Mouse (Mus musculus) embryonic facial prominence, embryonic 15.5 days (tissue): ENCODE results near the gene Zfp663. TPM values are rescaled to one million over a fixed set of nuclear protein-coding genes. Genes with fewer than 3 reads are reported as not detected.

ENCODE experiments used
- ATAC-seq: fragments of 200-750 bp; cut with Nextera tagmentation; 2 replicates; pipeline ENCODE4 v1.8.0; 2017; ENCODE audit warnings: low read depth, moderate TSS enrichment; ENCODE audit not compliant: insufficient number of reproducible peaks, low FRiP score, low TSS enrichment
- H3K27ac ChIP-seq: fragments of 300-500 bp; sonication (generic); replicated peaks from 2 replicates; pipeline ENCODE4 v1.5.1; 2015; ENCODE audit warnings: mild to moderate bottlenecking, inconsistent platforms
- H3K27me3 ChIP-seq: fragments of 300-500 bp; sonication (generic); 2 replicates; pipeline ENCODE4 v1.6.1; 2015; ENCODE audit warnings: inconsistent platforms
- H3K36me3 ChIP-seq: fragments of 300-500 bp; sonication (generic); 2 replicates; pipeline ENCODE4 v1.6.1; 2015; ENCODE audit warnings: mild to moderate bottlenecking, inconsistent platforms
- H3K4me1 ChIP-seq: fragments of 300-500 bp; sonication (generic); 2 replicates; pipeline ENCODE4 v1.6.1; 2015; ENCODE audit warnings: inconsistent platforms
- H3K4me2 ChIP-seq: fragments of 300-500 bp; sonication (generic); replicated peaks from 2 replicates; pipeline ENCODE4 v1.6.1; 2015; ENCODE audit warnings: mild to moderate bottlenecking, inconsistent platforms
- H3K4me3 ChIP-seq: fragments of 300-500 bp; sonication (generic); replicated peaks from 2 replicates; pipeline ENCODE4 v1.5.1; 2015; ENCODE audit warnings: mild to moderate bottlenecking, inconsistent platforms
- H3K9ac ChIP-seq: fragments of 300-500 bp; sonication (generic); 2 replicates; pipeline ENCODE4 v1.6.1; 2015; ENCODE audit warnings: inconsistent platforms
- H3K9me3 ChIP-seq: fragments of 300-500 bp; sonication (generic); replicated peaks from 2 replicates; pipeline ENCODE4 v1.6.1; 2016; ENCODE audit warnings: inconsistent platforms
- WGBS: fragments of 180-500 bp; shearing (Covaris S2); methylation state at CpG from one replicate; pipeline ENCODE4 v1.1.7; 2015; 5-methylcytosine and 5-hydroxymethylcytosine counted together
- polyA plus RNA-seq: library from polyadenylated mRNA; unstranded; fragments of >200 nt; fragmentation: Nextera tagmentation; extraction: Ambion mirVana; gene quantifications from 2 replicates; pipeline ENCODE4 v1.2.1, GENCODE M21; 2015

Gene Zfp663
- polyA plus RNA-seq, 1 experiment from 2014 or later = 0.27 TPM

DNA sequence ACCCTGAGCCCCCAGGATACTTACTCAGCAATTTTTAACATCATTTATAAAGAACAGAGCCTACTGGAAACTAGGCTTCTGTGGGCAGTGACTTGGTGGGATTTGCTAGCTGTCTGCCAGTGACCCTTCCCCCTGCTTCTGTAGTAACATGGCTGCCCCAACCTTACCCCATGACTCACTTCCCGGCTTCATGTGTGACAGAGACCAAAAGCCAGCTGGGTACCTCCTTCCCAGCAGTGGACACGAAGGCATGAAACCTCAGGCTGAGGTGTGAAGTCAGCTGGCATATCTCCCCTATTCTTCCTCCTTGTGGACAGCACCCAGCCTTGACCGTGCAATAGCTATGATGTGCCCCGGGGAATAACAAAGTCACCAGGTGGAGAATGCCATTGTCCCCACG lies 39.8 kb downstream of the Zfp663 start:
- Histone ChIP-seq H3K27ac (no peak overlapping the region), H3K36me3 (no peaks in the 10 kb centered on the region), H3K4me1 (peaks cover 27% of the 10 kb centered on the region), H3K27me3 (no peaks in the 10 kb centered on the region), H3K9me3 (no peaks in the 10 kb centered on the region), H3K9ac (no peak overlapping the region), H3K4me3 (no peak overlapping the region), H3K4me2 (no peak overlapping the region)
- ATAC-seq = no peak
- WGBS = 73% methylated on average over 5 of the region's 5 CpGs

DNA sequence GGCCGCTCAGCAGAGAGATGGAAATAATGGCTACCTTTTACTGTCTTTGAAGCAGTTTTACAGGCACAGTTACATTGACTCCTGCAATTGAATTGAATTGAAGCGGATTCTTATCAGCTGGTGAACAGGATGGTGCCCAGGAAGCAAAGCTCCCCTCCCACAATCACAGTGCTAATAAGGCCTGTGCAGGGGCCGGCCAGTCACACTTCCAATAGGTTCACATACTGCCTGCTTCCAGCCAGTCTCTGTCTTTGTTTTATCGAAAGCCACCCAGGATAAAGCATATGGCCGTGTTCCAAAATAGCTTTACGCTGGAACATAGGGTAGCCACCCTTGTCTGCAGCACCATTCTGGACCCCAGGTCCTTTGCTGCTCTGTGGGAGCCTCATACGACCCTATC lies 41.1 kb downstream of the Zfp663 start:
- H3K36me3 ChIP-seq = no peaks in the 10 kb centered on the region
- H3K4me1 ChIP-seq = peaks cover 34% of the 10 kb centered on the region
- 54% methylated on average over 7 of the region's 7 CpGs for WGBS
- H3K9ac ChIP-seq = no peak overlapping the region
- no peak overlapping the region for H3K27ac ChIP-seq
- H3K4me3 ChIP-seq = 0 out of 2 replicates have a peak overlapping the region, but pooled peaks have one; percentile 74
- no peaks in the 10 kb centered on the region for H3K9me3 ChIP-seq
- ATAC-seq = no peak
- no peaks in the 10 kb centered on the region for H3K27me3 ChIP-seq
- peak overlapping the region; percentile 90 for H3K4me2 ChIP-seq

DNA sequence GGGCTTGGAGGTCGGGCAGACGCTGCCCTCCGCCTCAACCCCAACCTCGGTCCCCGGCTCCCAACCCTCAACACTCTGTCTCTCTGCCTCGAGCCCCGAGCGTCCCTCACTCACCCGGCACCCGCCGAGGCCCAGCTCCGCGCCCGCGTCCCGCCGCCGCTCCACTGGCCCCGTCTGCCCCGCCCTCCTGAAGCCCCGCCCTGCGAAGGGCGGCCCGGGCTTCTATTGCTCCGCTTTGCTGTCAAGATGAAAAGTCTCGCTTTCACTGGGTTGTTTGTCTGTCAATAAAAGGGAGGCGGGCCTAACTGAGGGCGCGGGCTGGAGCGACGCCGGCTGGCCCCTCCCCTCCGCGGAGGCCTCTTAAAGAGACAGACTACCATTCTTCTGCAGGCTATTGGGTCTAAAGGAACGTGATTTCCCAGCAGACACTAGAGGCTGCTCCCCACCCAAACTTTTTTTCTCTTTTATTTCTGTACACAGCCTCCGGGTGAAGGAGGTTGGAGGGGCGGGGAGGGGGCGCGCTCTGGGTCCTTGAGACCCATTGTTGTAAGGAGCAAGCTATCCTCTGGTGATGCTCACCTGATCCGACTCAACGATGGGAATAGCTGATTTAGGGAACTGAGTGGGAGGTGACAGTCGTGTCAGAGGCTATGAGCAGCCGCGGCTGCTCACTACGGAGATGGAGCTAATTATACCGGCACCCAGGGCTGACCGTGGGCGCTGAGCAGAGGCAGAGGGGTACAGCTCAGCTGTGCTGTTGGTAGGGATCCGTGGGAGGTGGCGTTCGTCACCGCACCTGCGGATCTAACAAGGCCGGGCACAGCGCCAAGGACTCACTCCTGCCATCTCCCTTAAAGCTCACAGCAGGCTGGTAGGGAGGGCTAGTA lies 42.0 kb downstream of the Zfp663 start, which contains the start of gene Elmo2:
Gene Elmo2 (minus strand): TSS at position 176 of the 887 bp plus-strand sequence.
- H3K4me3 ChIP-seq = peak within 1 kb of the TSS; percentile 74
- under 1% methylated on average over 54 of the region's 55 CpGs for WGBS
- peak; percentile 97 for ATAC-seq

DNA sequence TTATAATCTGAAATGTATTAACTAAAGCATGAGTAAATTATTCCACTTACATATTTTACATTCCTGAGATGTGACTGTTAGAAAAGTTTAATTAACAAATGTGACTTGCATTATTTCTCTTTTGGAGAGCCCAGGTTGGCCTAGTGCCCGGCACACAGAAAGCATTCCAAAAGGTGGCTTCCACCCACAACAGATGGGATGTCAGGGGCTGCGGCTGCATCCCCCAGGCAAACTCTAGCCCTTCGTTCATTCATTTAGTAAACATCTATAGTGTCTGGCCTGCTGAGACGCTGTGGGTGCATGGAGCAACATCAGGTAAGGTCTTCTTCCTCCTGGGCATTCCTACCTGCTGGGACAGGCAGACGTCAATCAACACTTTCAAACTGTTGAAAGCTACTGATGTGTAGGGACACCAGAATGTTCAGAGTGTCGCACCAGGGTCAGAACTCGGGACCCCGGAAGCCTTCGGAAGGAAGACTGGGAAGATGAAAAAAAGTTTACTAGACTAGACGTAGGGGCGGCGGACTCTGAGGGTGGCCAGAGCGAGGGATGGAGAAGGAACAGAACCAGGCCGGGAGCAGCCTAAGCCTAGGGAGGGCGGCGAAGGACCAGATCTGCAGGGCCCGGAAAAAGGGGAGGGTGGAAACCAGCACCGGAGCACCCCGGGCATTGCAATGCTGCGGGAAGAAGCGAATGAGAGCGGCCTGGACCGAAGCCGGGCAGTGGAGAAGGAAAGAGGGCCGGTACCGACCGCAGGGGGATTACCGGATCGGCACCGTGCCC lies 42.8 kb downstream of the Zfp663 start:
- no peaks in the 10 kb centered on the region for H3K9me3 ChIP-seq
- H3K27me3 ChIP-seq = no peaks in the 10 kb centered on the region
- H3K36me3 ChIP-seq = no peaks in the 10 kb centered on the region
- H3K4me2 ChIP-seq = peak overlapping the region; percentile 90
- peak overlapping the region; percentile 74 for H3K4me3 ChIP-seq
- H3K4me1 ChIP-seq = peaks cover 50% of the 10 kb centered on the region
- peak overlapping the region; percentile 69 for H3K9ac ChIP-seq
- peak; percentile 9 for ATAC-seq
- H3K27ac ChIP-seq = peak overlapping the region; percentile 86
- under 1% methylated on average over 30 of the region's 30 CpGs for WGBS

More for the DNA sequence above, 42.0 kb downstream of the Zfp663 start, which contains the start of gene Elmo2:
- H3K36me3 ChIP-seq = no peaks in the 10 kb centered on the region
- H3K27me3 ChIP-seq = no peaks in the 10 kb centered on the region
- peaks cover 42% of the 10 kb centered on the region for H3K4me1 ChIP-seq
- H3K4me2 ChIP-seq = peak within 1 kb of the TSS; percentile 90
- peak within 1 kb of the TSS; percentile 86 for H3K27ac ChIP-seq
- H3K9me3 ChIP-seq = no peaks in the 10 kb centered on the region
- peak within 1 kb of the TSS; percentile 69 for H3K9ac ChIP-seq

DNA sequence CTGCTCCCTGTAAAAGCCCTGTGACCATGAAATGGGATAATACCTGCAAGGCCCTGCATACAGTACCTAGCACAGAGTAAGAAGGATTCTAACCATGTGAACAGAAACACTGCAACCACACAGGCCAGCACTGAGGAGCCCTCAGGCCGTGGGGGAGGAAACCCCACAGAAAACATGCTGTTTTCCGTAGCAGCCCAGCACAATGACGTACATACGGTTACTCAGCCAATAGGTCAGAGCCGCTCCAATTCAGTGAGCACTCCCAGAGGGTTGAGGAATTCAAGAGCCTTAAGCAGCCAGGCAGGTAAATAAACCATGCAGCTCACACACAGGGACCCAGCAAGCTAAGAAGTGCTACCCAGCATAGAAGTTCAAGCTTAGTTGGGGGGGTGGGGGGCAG lies 44.6 kb downstream of the Zfp663 start:
- Histone ChIP-seq H3K4me2 (peak overlapping the region; percentile 90), H3K9ac (no peak overlapping the region), H3K36me3 (no peaks in the 10 kb centered on the region), H3K27ac (peak overlapping the region; percentile 34; the same call in 1 of the 2 replicates), H3K9me3 (no peaks in the 10 kb centered on the region), H3K27me3 (no peaks in the 10 kb centered on the region), H3K4me3 (peak overlapping the region; percentile 74; the same call in 1 of the 2 replicates), H3K4me1 (peaks cover 61% of the 10 kb centered on the region)
- WGBS = 26% methylated on average over 5 of the region's 5 CpGs
- no peak for ATAC-seq

DNA sequence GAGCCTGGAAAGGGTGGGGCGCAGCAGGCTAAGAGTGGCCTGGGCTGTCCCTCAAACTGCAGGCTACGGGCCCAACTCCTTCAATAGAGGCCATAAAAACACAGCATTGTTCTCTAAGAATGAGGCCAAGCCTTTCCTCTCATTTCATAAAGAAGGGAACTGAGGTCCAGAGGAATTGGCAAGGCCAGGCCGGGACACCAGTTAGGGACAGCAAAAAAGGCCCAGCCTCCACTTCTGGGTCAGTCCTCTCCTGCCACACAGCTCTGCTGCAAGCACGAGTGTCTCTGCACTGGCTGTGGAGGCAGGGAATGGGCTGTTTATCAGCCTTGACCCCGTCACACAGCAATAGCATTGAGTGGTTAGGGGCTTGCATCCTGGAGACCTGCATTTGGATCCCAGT lies 45.0 kb downstream of the Zfp663 start:
- no peak overlapping the region for H3K9ac ChIP-seq
- ATAC-seq = no peak
- no peak overlapping the region; the same call in 1 of the 2 replicates for H3K4me2 ChIP-seq
- H3K9me3 ChIP-seq = no peaks in the 10 kb centered on the region
- H3K27ac ChIP-seq = 0 out of 2 replicates have a peak overlapping the region, but pooled peaks have one; percentile 34
- H3K4me3 ChIP-seq = no peak overlapping the region
- no peaks in the 10 kb centered on the region for H3K27me3 ChIP-seq
- H3K36me3 ChIP-seq = no peaks in the 10 kb centered on the region
- H3K4me1 ChIP-seq = peaks cover 66% of the 10 kb centered on the region
- WGBS = 80% methylated on average over 5 of the region's 5 CpGs

DNA sequence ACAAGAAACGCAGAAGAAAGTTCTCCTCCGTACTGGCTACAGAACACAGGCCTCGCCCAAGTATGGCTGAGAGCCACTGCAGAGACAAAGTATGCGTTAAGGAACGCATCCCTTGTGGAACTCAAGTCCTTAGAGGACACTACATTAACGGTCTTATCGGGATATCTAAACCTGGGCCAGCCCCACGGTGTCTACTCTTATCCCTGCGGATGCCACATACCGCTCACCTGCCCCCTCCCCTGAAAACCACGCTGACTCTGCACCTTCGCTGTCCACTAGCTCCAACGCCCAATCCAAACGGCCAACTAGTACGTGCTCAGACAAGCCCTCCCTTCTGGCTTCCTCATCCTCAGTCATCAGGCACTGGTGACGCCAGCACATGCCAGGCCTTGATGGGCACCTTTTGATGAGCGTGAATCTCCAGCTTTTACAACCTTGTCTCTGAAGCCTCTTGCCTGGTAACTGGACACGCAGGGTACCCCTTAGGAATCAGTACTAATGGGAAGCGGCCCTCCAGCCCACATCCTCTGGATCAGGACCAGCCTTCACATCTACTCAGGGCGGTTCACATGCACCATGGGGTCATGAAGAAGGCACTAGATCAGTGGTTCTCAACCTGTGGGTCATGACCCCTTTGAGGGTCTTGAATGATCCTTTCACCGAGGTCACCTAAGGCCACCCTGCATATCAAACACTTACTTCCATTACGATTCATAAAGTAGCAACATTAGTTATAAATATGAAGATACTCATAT lies 46.4 kb downstream of the Zfp663 start:
- no peaks in the 10 kb centered on the region for H3K9me3 ChIP-seq
- 82% methylated on average over 22 of the region's 22 CpGs for WGBS
- H3K9ac ChIP-seq = no peak overlapping the region
- H3K27ac ChIP-seq = peak overlapping the region; percentile 74; the same call in 1 of the 2 replicates
- no peaks in the 10 kb centered on the region for H3K27me3 ChIP-seq
- no peak overlapping the region for H3K4me3 ChIP-seq
- no peak overlapping the region for H3K4me2 ChIP-seq
- H3K36me3 ChIP-seq = no peaks in the 10 kb centered on the region
- no peak for ATAC-seq
- H3K4me1 ChIP-seq = peaks cover 76% of the 10 kb centered on the region

DNA sequence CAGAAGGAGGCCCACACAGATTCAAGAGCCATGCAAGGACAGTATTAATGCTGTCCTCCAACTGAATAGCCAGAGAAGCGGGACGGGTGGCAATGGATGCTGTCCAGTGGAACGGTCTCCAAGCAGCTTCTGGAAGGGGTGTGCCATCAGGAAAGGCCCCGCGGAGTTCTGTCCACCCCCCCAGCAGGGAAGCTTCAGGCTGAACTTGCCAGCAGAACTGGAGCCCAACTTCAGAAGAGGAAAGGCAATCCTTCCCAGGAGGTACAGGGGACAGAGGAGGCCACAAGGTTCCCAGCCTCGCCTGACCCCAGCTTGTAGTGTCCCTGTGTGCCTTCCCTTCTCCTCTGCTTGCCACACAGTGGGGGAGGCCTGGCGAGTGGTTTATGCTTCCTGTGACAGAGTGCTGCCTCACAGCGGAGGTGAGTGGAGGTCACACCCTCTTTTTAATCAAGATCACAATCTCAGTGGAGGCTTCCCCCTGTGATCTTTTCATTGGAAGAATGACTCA lies 47.1 kb downstream of the Zfp663 start:
- no peak overlapping the region for H3K9ac ChIP-seq
- H3K4me2 ChIP-seq = no peak overlapping the region

DNA sequence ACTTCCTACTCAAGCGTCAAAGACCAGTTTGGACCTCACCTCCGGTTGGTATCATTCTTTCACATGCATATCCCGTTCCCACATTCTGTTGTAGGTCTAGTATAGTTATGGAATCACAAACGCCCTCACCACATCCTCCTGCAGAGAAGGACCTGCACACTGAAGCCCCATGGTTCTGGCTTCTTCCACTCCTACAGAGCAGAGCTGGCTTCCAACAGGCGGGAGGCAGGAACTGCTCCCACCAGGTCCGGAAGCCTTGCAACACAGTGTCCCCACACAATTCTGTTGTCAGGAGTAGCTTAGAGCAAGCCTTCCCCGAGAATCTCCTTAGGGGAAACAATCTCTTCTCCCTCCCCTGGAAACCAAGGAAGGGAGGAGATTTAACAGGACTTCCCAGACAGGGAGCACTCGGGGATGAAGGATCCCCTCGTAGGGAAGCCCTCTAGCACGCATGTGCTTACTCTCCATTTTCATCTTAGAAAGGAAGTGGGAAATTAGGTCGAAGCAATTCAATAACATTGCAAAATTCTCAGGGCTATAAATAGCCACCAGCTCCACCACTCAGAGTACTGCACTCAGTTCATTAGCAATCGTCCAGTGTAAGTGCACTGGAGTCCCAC lies 47.9 kb downstream of the Zfp663 start:
- Histone ChIP-seq H3K4me3 (no peak overlapping the region), H3K36me3 (peaks cover 6% of the 10 kb centered on the region; the same call in 1 of the 2 replicates), H3K4me1 (peaks cover 77% of the 10 kb centered on the region), H3K9me3 (no peaks in the 10 kb centered on the region), H3K27ac (peak overlapping the region; percentile 74), H3K27me3 (no peaks in the 10 kb centered on the region), H3K4me2 (peak overlapping the region; percentile 12; the same call in 1 of the 2 replicates), H3K9ac (peak overlapping the region; percentile 12; the same call in 1 of the 2 replicates)
- no peak for ATAC-seq
- WGBS = 49% methylated on average over 12 of the region's 12 CpGs

More for the DNA sequence above, 47.1 kb downstream of the Zfp663 start:
- Histone ChIP-seq H3K27ac (peak overlapping the region; percentile 74), H3K36me3 (no peaks in the 10 kb centered on the region), H3K4me3 (no peak overlapping the region), H3K27me3 (no peaks in the 10 kb centered on the region), H3K4me1 (peaks cover 79% of the 10 kb centered on the region), H3K9me3 (no peaks in the 10 kb centered on the region)
- no peak for ATAC-seq
- WGBS = 67% methylated on average over 8 of the region's 8 CpGs

DNA sequence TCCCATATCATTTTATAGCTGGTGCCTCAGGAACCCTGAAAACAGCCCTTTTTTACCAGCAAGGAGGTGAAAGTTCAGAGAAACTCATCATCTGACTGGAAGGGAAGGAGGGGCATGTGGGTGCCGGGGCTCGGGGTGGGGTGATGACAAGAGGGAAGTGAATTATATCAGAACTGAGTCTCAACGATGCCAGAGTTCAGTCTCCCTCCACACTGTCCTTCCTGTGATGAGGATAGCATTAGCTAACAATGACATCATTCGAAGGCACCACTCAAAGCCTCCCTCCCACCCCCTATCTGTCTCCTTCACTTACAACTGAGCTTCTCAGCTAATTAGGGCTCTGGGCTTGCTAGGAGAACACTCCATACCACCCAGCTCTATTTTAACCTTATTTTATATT lies 49.0 kb downstream of the Zfp663 start:
- 56% methylated on average over 4 of the region's 4 CpGs for WGBS
- no peak overlapping the region for H3K9ac ChIP-seq
- no peaks in the 10 kb centered on the region for H3K27me3 ChIP-seq
- H3K4me1 ChIP-seq = peaks cover 66% of the 10 kb centered on the region
- no peak overlapping the region for H3K4me3 ChIP-seq
- no peak for ATAC-seq
- H3K36me3 ChIP-seq = peaks cover 18% of the 10 kb centered on the region
- H3K4me2 ChIP-seq = no peak overlapping the region
- H3K27ac ChIP-seq = no peak overlapping the region
- no peaks in the 10 kb centered on the region for H3K9me3 ChIP-seq
